Mouse (Mus musculus) retina, postnatal 7 days (tissue): ENCODE results near the gene Lmod3.

ENCODE experiments used
- DNase-seq: peaks from one replicate; pipeline ENCODE4 v3.0.0-alpha.2; 2012; ENCODE audit warnings: low read depth, low spot score

The Lmod3 gene

GRCm38 (mm10) chr6:97252711-97253221, at the start of gene Lmod3:
Gene Lmod3, minus strand, starts transcription at chr6:97252759.
- no peak for DNase-seq

GRCm38 (mm10) chr6:97302303-97302702, 49.7 kb upstream of the Lmod3 start:
- no peak for DNase-seq

GRCm38 (mm10) chr6:97300659-97301058, 48.1 kb upstream of the Lmod3 start:
- no peak for DNase-seq

- no peak for DNase-seq
Observed at GRCm38 (mm10) chr6:97300180-97300579, 47.6 kb upstream of the Lmod3 start.

GRCm38 (mm10) chr6:97297151-97297550, 44.6 kb upstream of the Lmod3 start:
- DNase-seq: no peak

GRCm38 (mm10) chr6:97295866-97296527, 43.4 kb upstream of the Lmod3 start:
- no peak for DNase-seq

- DNase-seq: no peak
Observed at GRCm38 (mm10) chr6:97295416-97295815, 42.9 kb upstream of the Lmod3 start.

- no peak for DNase-seq
Observed at GRCm38 (mm10) chr6:97293667-97294569, 41.4 kb upstream of the Lmod3 start.

- no peak for DNase-seq
Observed at GRCm38 (mm10) chr6:97292894-97293293, 40.3 kb upstream of the Lmod3 start.

- DNase-seq: no peak
Observed at GRCm38 (mm10) chr6:97292096-97292495, 39.5 kb upstream of the Lmod3 start.

- DNase-seq: no peak
Observed at GRCm38 (mm10) chr6:97291159-97291908, 38.8 kb upstream of the Lmod3 start.

GRCm38 (mm10) chr6:97290687-97291086, 38.1 kb upstream of the Lmod3 start:
- DNase-seq: no peak

GRCm38 (mm10) chr6:97289838-97290237, 37.3 kb upstream of the Lmod3 start:
- no peak for DNase-seq

GRCm38 (mm10) chr6:97289316-97289820, 36.8 kb upstream of the Lmod3 start:
- no peak for DNase-seq

- no peak for DNase-seq
Observed at GRCm38 (mm10) chr6:97288047-97288855, 35.7 kb upstream of the Lmod3 start.

GRCm38 (mm10) chr6:97286332-97286731, 33.8 kb upstream of the Lmod3 start:
- DNase-seq: no peak

- no peak for DNase-seq
Observed at GRCm38 (mm10) chr6:97283676-97284075, 31.1 kb upstream of the Lmod3 start.

GRCm38 (mm10) chr6:97278878-97279277, 26.3 kb upstream of the Lmod3 start:
- no peak for DNase-seq

GRCm38 (mm10) chr6:97278014-97278787, 25.6 kb upstream of the Lmod3 start:
- DNase-seq: peak; percentile 54

GRCm38 (mm10) chr6:97276890-97277497, 24.4 kb upstream of the Lmod3 start:
- DNase-seq: no peak
